Mouse (Mus musculus): ENCODE measurements around the gene Trpc3.
"Not testable (repeated sequence)": the region's sequence is repeated elsewhere in the genome, so short reads cannot be mapped to it uniquely, and the experiment has no call there.

DNA sequence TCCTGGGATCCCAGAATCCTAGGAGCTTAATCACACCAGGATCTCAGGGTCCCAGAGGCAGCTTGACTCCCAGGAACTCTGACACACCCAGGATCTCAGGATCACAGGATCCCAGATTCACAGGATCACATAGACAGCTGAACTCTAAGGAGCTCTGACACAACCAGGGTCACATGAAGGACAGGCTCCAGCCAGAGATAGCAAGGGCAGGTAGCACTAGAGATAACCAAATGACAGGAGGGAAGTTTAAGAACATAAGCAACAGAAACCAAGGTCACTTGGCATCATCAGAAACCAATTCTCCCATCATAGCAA is 44.8 kb downstream of the Trpc3 start:
- not testable (repeated sequence) for TF ChIP-seq POLR2A (IDR thresholded peaks at IDR 0.05; ENCODE audit: extremely low read depth, insufficient read depth, low read length); CTCF (IDR thresholded peaks at IDR 0.05; ENCODE audit: low read depth, low read length)

All from liver, adult 2 months (tissue).